Mouse (Mus musculus) heart, postnatal 0 days (tissue): ENCODE data around the gene Zfp990. TPM values are rescaled to one million over a fixed set of nuclear protein-coding genes. Genes with fewer than 3 reads are reported as not detected.

Experiments
- polyA plus RNA-seq: library from polyadenylated mRNA; unstranded; fragments of >200 nt; fragmentation: Nextera tagmentation; extraction: Ambion mirVana; gene quantifications from 2 replicates; pipeline ENCODE4 v1.2.1, GENCODE M21; 2015
- total RNA-seq: library from RNA; depleted of rRNA; stranded (reverse); fragments of >200 nt; gene quantifications from 2 replicates; pipeline ENCODE4 v1.2.3, GENCODE M21; 2014; ENCODE audit warnings: low replicate concordance; rRNA removed

Gene Zfp990
- total and polyA plus RNA-seq, 2 experiments from 2014 or later: not detected

Other genes with a start within 250 kb of the Zfp990 start
- not detected in 2 replicates for gene Tnfrsf8, start 195.6 kb upstream of the Zfp990 start, total RNA-seq
- gene Tnfrsf8, start 195.6 kb upstream of the Zfp990 start, polyA plus RNA-seq: 0.04 and 0.05 TPM in 2 replicates
- 1.9 and 2.4 TPM in 2 replicates for gene Gm13212, start 74.4 kb downstream of the Zfp990 start, total RNA-seq
- 5.0 and 5.3 TPM in 2 replicates for gene Gm13212, start 74.4 kb downstream of the Zfp990 start, polyA plus RNA-seq
- gene Zfp980, start 159.9 kb downstream of the Zfp990 start, total RNA-seq: not detected in 2 replicates
- gene Zfp980, start 159.9 kb downstream of the Zfp990 start, polyA plus RNA-seq: 0.04 TPM in 1 of 2 replicates, not detected in the other